Mouse (Mus musculus): ENCODE measurements around the gene Acbd4.

Gene Acbd4

GRCm38 (mm10) chr11:103101481-103101865 is at the start of gene Acbd4, which contains the start of gene Plcd3:
Acbd4 (plus strand) TSS chr11:103101682.
Plcd3 (minus strand) TSS chr11:103101658.
- Histone ChIP-seq H3K4me3 (replicated peaks; ENCODE audit: low read length) (peak within 1 kb of the TSS; percentile 82), H3K36me3 (ENCODE audit: insufficient read depth, low read length) (peaks cover 15% of the 10 kb centered on the region; the same call in 1 of the 2 replicates), H3K27me3 (ENCODE audit: insufficient read depth, low read length) (peaks cover 48% of the 10 kb centered on the region), H3K9me3 (ENCODE audit: low read length) (no peaks in the 10 kb centered on the region), H3K4me1 (replicated peaks; ENCODE audit: low read depth, low read length) (peaks cover 92% of the 10 kb centered on the region)
- TF ChIP-seq NANOG (IDR thresholded peaks at IDR 0.05; ENCODE audit: borderline replicate concordance, low read length), result no peak

DNA sequence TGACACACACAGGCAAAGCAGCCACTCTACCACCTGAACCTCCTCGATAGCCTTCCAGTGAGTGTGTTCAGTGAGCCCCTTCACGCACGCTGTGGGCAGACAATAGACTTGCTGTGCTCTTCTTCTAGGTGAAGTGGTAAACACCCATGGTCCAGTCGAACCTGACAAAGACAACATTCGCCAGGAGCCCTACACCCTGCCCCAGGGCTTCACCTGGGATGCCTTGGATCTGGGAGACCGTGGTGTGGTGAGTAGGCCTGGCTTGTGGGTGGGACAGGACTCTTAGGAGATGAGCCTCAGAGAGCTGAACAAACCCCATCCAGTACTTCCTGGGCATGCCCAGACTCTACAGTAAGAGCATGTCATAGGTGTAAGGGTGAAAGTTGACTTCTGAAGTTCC is 49.4 kb upstream of the Acbd4 start:
- TF ChIP-seq NANOG (IDR thresholded peaks at IDR 0.05; ENCODE audit: borderline replicate concordance, low read length) (no peak), POU5F1 (IDR thresholded peaks at IDR 0.05; ENCODE audit: borderline replicate concordance, low read length) (no peak), CTCF (conservative IDR thresholded peaks at IDR 0.05; ENCODE audit: low read length) (no peak)
- H3K4me1 ChIP-seq (replicated peaks; ENCODE audit: low read depth, low read length), result peaks cover 40% of the 10 kb centered on the region
- no peaks in the 10 kb centered on the region for H3K9me3 ChIP-seq (ENCODE audit: low read length)
- no peak overlapping the region for H3K4me3 ChIP-seq (replicated peaks; ENCODE audit: low read length)
- peaks cover 83% of the 10 kb centered on the region for H3K36me3 ChIP-seq (ENCODE audit: insufficient read depth, low read length)
- no peaks in the 10 kb centered on the region for H3K27me3 ChIP-seq (ENCODE audit: insufficient read depth, low read length)

GRCm38 (mm10) chr11:103053191-103054076 is 48.0 kb upstream of the Acbd4 start:
- peaks cover 45% of the 10 kb centered on the region for H3K4me1 ChIP-seq (replicated peaks; ENCODE audit: low read depth, low read length)
- no peaks in the 10 kb centered on the region for H3K27me3 ChIP-seq (ENCODE audit: insufficient read depth, low read length)
- no peaks in the 10 kb centered on the region for H3K9me3 ChIP-seq (ENCODE audit: low read length)
- H3K4me3 ChIP-seq (replicated peaks; ENCODE audit: low read length), result no peak overlapping the region
- peaks cover 88% of the 10 kb centered on the region for H3K36me3 ChIP-seq (ENCODE audit: insufficient read depth, low read length)
- TF ChIP-seq NANOG (IDR thresholded peaks at IDR 0.05; ENCODE audit: borderline replicate concordance, low read length) (no peak), POU5F1 (IDR thresholded peaks at IDR 0.05; ENCODE audit: borderline replicate concordance, low read length) (no peak), CTCF (conservative IDR thresholded peaks at IDR 0.05; ENCODE audit: low read length) (no peak)

- no peak overlapping the region for H3K4me3 ChIP-seq (replicated peaks; ENCODE audit: low read length)
- H3K27me3 ChIP-seq (ENCODE audit: insufficient read depth, low read length), result no peaks in the 10 kb centered on the region
- peaks cover 95% of the 10 kb centered on the region for H3K36me3 ChIP-seq (ENCODE audit: insufficient read depth, low read length)
- H3K4me1 ChIP-seq (replicated peaks; ENCODE audit: low read depth, low read length), result peaks cover 45% of the 10 kb centered on the region
- H3K9me3 ChIP-seq (ENCODE audit: low read length), result no peaks in the 10 kb centered on the region
- TF ChIP-seq CTCF (conservative IDR thresholded peaks at IDR 0.05; ENCODE audit: low read length) (peak; percentile 88), NANOG (IDR thresholded peaks at IDR 0.05; ENCODE audit: borderline replicate concordance, low read length) (no peak)
These were observed 46.7 kb upstream of the Acbd4 start for GRCm38 (mm10) chr11:103054798-103055197.

GRCm38 (mm10) chr11:103056636-103057035 is 44.8 kb upstream of the Acbd4 start:
- H3K27me3 ChIP-seq (ENCODE audit: insufficient read depth, low read length), result no peaks in the 10 kb centered on the region
- no peaks in the 10 kb centered on the region for H3K9me3 ChIP-seq (ENCODE audit: low read length)
- H3K36me3 ChIP-seq (ENCODE audit: insufficient read depth, low read length), result peaks cover 97% of the 10 kb centered on the region
- peaks cover 36% of the 10 kb centered on the region for H3K4me1 ChIP-seq (replicated peaks; ENCODE audit: low read depth, low read length)
- H3K4me3 ChIP-seq (replicated peaks; ENCODE audit: low read length), result no peak overlapping the region
- TF ChIP-seq POU5F1 (IDR thresholded peaks at IDR 0.05; ENCODE audit: borderline replicate concordance, low read length), result no peak
- TF ChIP-seq CTCF (conservative IDR thresholded peaks at IDR 0.05; ENCODE audit: low read length), result no peak
- no peak for TF ChIP-seq NANOG (IDR thresholded peaks at IDR 0.05; ENCODE audit: borderline replicate concordance, low read length)

- H3K4me1 ChIP-seq (replicated peaks; ENCODE audit: low read depth, low read length), result peaks cover 29% of the 10 kb centered on the region
- H3K27me3 ChIP-seq (ENCODE audit: insufficient read depth, low read length), result no peaks in the 10 kb centered on the region
- peaks cover 94% of the 10 kb centered on the region for H3K36me3 ChIP-seq (ENCODE audit: insufficient read depth, low read length)
- TF ChIP-seq CTCF (conservative IDR thresholded peaks at IDR 0.05; ENCODE audit: low read length) (no peak), POU5F1 (IDR thresholded peaks at IDR 0.05; ENCODE audit: borderline replicate concordance, low read length) (no peak), NANOG (IDR thresholded peaks at IDR 0.05; ENCODE audit: borderline replicate concordance, low read length) (no peak)
- no peak overlapping the region for H3K4me3 ChIP-seq (replicated peaks; ENCODE audit: low read length)
- no peaks in the 10 kb centered on the region for H3K9me3 ChIP-seq (ENCODE audit: low read length)
These were observed 42.9 kb upstream of the Acbd4 start for GRCm38 (mm10) chr11:103058499-103059085.

GRCm38 (mm10) chr11:103066191-103067050 is 35.1 kb upstream of the Acbd4 start:
- TF ChIP-seq NANOG (IDR thresholded peaks at IDR 0.05; ENCODE audit: borderline replicate concordance, low read length) (no peak), CTCF (conservative IDR thresholded peaks at IDR 0.05; ENCODE audit: low read length) (no peak), POU5F1 (IDR thresholded peaks at IDR 0.05; ENCODE audit: borderline replicate concordance, low read length) (no peak)
- Histone ChIP-seq H3K27me3 (ENCODE audit: insufficient read depth, low read length) (no peaks in the 10 kb centered on the region), H3K9me3 (ENCODE audit: low read length) (no peaks in the 10 kb centered on the region), H3K4me1 (replicated peaks; ENCODE audit: low read depth, low read length) (peaks cover 66% of the 10 kb centered on the region), H3K36me3 (ENCODE audit: insufficient read depth, low read length) (peaks cover 97% of the 10 kb centered on the region), H3K4me3 (replicated peaks; ENCODE audit: low read length) (no peak overlapping the region)

- H3K4me3 ChIP-seq (replicated peaks; ENCODE audit: low read length), result no peak overlapping the region
- no peaks in the 10 kb centered on the region for H3K9me3 ChIP-seq (ENCODE audit: low read length)
- peaks cover 95% of the 10 kb centered on the region for H3K36me3 ChIP-seq (ENCODE audit: insufficient read depth, low read length)
- H3K4me1 ChIP-seq (replicated peaks; ENCODE audit: low read depth, low read length), result peaks cover 67% of the 10 kb centered on the region
- TF ChIP-seq POU5F1 (IDR thresholded peaks at IDR 0.05; ENCODE audit: borderline replicate concordance, low read length), result no peak
- no peaks in the 10 kb centered on the region for H3K27me3 ChIP-seq (ENCODE audit: insufficient read depth, low read length)
These were observed 34.5 kb upstream of the Acbd4 start for GRCm38 (mm10) chr11:103067051-103067361.

All from E14TG2a.4 (cell line).